Comparison of ENCODE assay signal across 7 mouse cellular contexts in genomic region chr10:128704491-128705316, GRCm38 (mm10). TPM values are rescaled to one million over a fixed set of nuclear protein-coding genes. Genes with fewer than 3 reads are reported as not detected.
DNase-seq lines count a peak whose midpoint lies in the region; ATAC-seq lines count a peak whose summit lies in the region.

Gene Cdk2, minus strand, starts transcription at chr10:128705031.

- peak; percentile 97 for ATAC-seq in intestine, embryonic 15.5 days
- peak; percentile 96 for ATAC-seq in midbrain, embryonic 11.5 days (ENCODE audit: low FRiP score)

- H3K4me2 ChIP-seq in intestine, embryonic 15.5 days (replicated peaks) = peak within 1 kb of the TSS; percentile 63
- peak within 1 kb of the TSS; percentile 59 for H3K4me2 ChIP-seq in midbrain, embryonic 11.5 days

- peaks cover 25% of the 10 kb centered on the region for H3K36me3 ChIP-seq in intestine, embryonic 15.5 days
- H3K36me3 ChIP-seq in midbrain, embryonic 11.5 days (ENCODE audit: control insufficient read depth, insufficient read depth, low read length) = peaks cover 6% of the 10 kb centered on the region; the same call in 1 of the 2 replicates

- WGBS in intestine, embryonic 15.5 days = under 1% methylated on average over 62 of the region's 62 CpGs
- WGBS in midbrain, embryonic 11.5 days = under 1% methylated on average over 62 of the region's 62 CpGs

- peak within 1 kb of the TSS; percentile 81 for H3K9ac ChIP-seq in intestine, embryonic 15.5 days
- H3K9ac ChIP-seq in midbrain, embryonic 11.5 days (ENCODE audit: low read length) = peak within 1 kb of the TSS; percentile 82

- H3K27me3 ChIP-seq in intestine, embryonic 15.5 days (replicated peaks) = no peaks in the 10 kb centered on the region
- H3K27me3 ChIP-seq in midbrain, embryonic 11.5 days (ENCODE audit: control insufficient read depth, insufficient read depth, low read length) = no peaks in the 10 kb centered on the region

- H3K4me1 ChIP-seq in intestine, embryonic 15.5 days (replicated peaks) = peaks cover 20% of the 10 kb centered on the region
- peaks cover 11% of the 10 kb centered on the region for H3K4me1 ChIP-seq in midbrain, embryonic 11.5 days (ENCODE audit: control insufficient read depth, insufficient read depth, low read length)

- peak within 1 kb of the TSS; percentile 98 for H3K27ac ChIP-seq in intestine, embryonic 15.5 days
- H3K27ac ChIP-seq in midbrain, embryonic 11.5 days (ENCODE audit: low read depth, low read length) = peak within 1 kb of the TSS; percentile 81

- H3K9me3 ChIP-seq in intestine, embryonic 15.5 days = no peaks in the 10 kb centered on the region
- H3K9me3 ChIP-seq in midbrain, embryonic 11.5 days (ENCODE audit: control insufficient read depth, low read length) = no peaks in the 10 kb centered on the region

- intact Hi-C loops in gastrocnemius, postnatal 36 days (cut with DNase I) = loop anchor here (5.0 kb wide), 1 partner anchor 38 kb away; the partner anchor contains the start of gene Dgka
- intact Hi-C loops in left cerebral cortex, postnatal 36 days (cut with DNase I) = no loop called here

- peak within 1 kb of the TSS; percentile 90 for H3K4me3 ChIP-seq in intestine, embryonic 15.5 days (replicated peaks)
- peak within 1 kb of the TSS; percentile 81 for H3K4me3 ChIP-seq in midbrain, embryonic 11.5 days (ENCODE audit: low read depth, low read length)

- peak; percentile 88 to 93 for DNase-seq in adrenal gland, adult 18-20 months (ENCODE audit: low spot score in 2 of 2)
- peak; percentile 97 for DNase-seq in embryo, embryonic 11 days
- DNase-seq in gastrocnemius, postnatal 36 days = peak; percentile 89 to 92
- peak; percentile 80 to 82 for DNase-seq in left cerebral cortex, postnatal 36 days (ENCODE audit: low spot score in 2 of 2)
- peak; percentile 99 for DNase-seq in midbrain, embryonic 11.5 days (ENCODE audit: low spot score, missing footprints)
- DNase-seq in skeletal muscle tissue, adult 2 months (ENCODE audit: low read depth, low spot score) = peak; percentile 85

RNA-seq across cellular contexts. Expression of gene Cdk2, which starts in this region (rescaled TPM):
- total RNA-seq in adrenal gland, adult 18-20 months (2021) = 10 to 100 TPM; 12.8 to 13.1 TPM
- total RNA-seq in gastrocnemius, postnatal 36 days (2021) = 1 to 10 TPM; 4.6 to 5.5 TPM
- polyA plus RNA-seq in intestine, embryonic 15.5 days (2015; fragmentation: Nextera tagmentation; extraction: Ambion mirVana) = 72.7 and 80.9 TPM in 2 replicates
- total RNA-seq in left cerebral cortex, postnatal 36 days (2021) = 1 to 10 TPM; 2.1 to 2.6 TPM
- 98.9 and 99.1 TPM in 2 replicates for polyA plus RNA-seq in midbrain, embryonic 11.5 days (2014; fragmentation: Nextera tagmentation; extraction: Ambion mirVana)

Comparison
In these comparisons a context has a peak if more than half of its experiments do, and no peak if none do; other contexts are left out.
1. Peak in every context shown above with its lines: DNase-seq, ATAC-seq, H3K4me3 ChIP-seq and H3K27ac ChIP-seq.